Comparison of ENCODE assay signal across 19 mouse cellular contexts in genomic region chr14:102461001-102461400, GRCm38 (mm10).
DNase-seq lines count a peak whose midpoint lies in the region; ATAC-seq and TF ChIP-seq lines count a peak whose summit lies in the region.
"Had no signal": no experiment of that assay in that cellular context is flagged by ENCODE, and none has a peak within 500 bp of the region (broad histone marks: within the 10 kb centered on the region; RNA-seq: fewer than 3 reads in every experiment).

No protein-coding gene starts in this region.

- H3K36me3 ChIP-seq in midbrain, postnatal 0 days (ENCODE audit: insufficient read depth, low read length) = no peaks in the 10 kb centered on the region
- H3K36me3 ChIP-seq in midbrain, embryonic 13.5 days = no peaks in the 10 kb centered on the region
- no peaks in the 10 kb centered on the region for H3K36me3 ChIP-seq in intestine, embryonic 15.5 days
- H3K36me3 ChIP-seq: embryonic facial prominence, embryonic 13.5 days; heart, embryonic 10.5 days; hindbrain, embryonic 13.5 days had no signal

- 81% methylated on average over 1 of the region's 1 CpGs for WGBS in midbrain, postnatal 0 days
- WGBS in midbrain, embryonic 13.5 days = 79% methylated on average over 1 of the region's 1 CpGs
- 85% methylated on average over 1 of the region's 1 CpGs for WGBS in intestine, embryonic 15.5 days

- H3K4me3 ChIP-seq in midbrain, postnatal 0 days (ENCODE audit: low read depth, low read length) = no peak overlapping the region
- H3K4me3 ChIP-seq in midbrain, embryonic 13.5 days (replicated peaks) = no peak overlapping the region
- no peak overlapping the region for H3K4me3 ChIP-seq in intestine, embryonic 15.5 days (replicated peaks)
- H3K4me3 ChIP-seq: embryonic facial prominence, embryonic 13.5 days; heart, embryonic 10.5 days; hindbrain, embryonic 13.5 days had no signal

- H3K9ac ChIP-seq in midbrain, postnatal 0 days (replicated peaks; ENCODE audit: low read length, poor library complexity, severe bottlenecking) = no peak overlapping the region
- no peak overlapping the region for H3K9ac ChIP-seq in midbrain, embryonic 13.5 days (replicated peaks)
- no peak overlapping the region for H3K9ac ChIP-seq in intestine, embryonic 15.5 days
- H3K9ac ChIP-seq: embryonic facial prominence, embryonic 13.5 days; hindbrain, embryonic 13.5 days had no signal

- no peak for TF ChIP-seq CTCF in midbrain, postnatal 0 days (IDR thresholded peaks at IDR 0.05)
- no peak for TF ChIP-seq CTCF in brain, embryonic 14.5 days (IDR thresholded peaks at IDR 0.05; ENCODE audit: borderline replicate concordance, extremely low read depth, insufficient read depth, insufficient read length)

- no peaks in the 10 kb centered on the region for H3K27me3 ChIP-seq in midbrain, postnatal 0 days (ENCODE audit: insufficient read depth, low read length)
- no peaks in the 10 kb centered on the region for H3K27me3 ChIP-seq in midbrain, embryonic 13.5 days
- no peaks in the 10 kb centered on the region for H3K27me3 ChIP-seq in intestine, embryonic 15.5 days (replicated peaks)
- H3K27me3 ChIP-seq: embryonic facial prominence, embryonic 13.5 days; hindbrain, embryonic 13.5 days had no signal

- TF ChIP-seq POLR2A in brain, embryonic 14.5 days (IDR thresholded peaks at IDR 0.05; ENCODE audit: borderline replicate concordance, extremely low read depth, insufficient read depth, insufficient read length, poor library complexity, severe bottlenecking) = no peak

- peak; percentile 13 for DNase-seq in layer of hippocampus, adult 11-12 months (ENCODE audit: low spot score)
- DNase-seq in layer of hippocampus, postnatal 36 days = no peak
- DNase-seq in midbrain, postnatal 0 days (ENCODE audit: low spot score) = peak; percentile 5
- DNase-seq in brain, embryonic 14.5 days (ENCODE audit: low read depth) = peak; percentile 26
- DNase-seq: adrenal gland, adult 8-10 months; adrenal gland, postnatal 36 days; cerebellum, adult 11-12 months; cerebellum, adult 9-10 months; cerebellum, postnatal 25 days; gastrocnemius, postnatal 10 days; heart, adult 18-20 months; heart, postnatal 10 days; heart, postnatal 4 days had no signal

- no peak overlapping the region for H3K27ac ChIP-seq in midbrain, postnatal 0 days (ENCODE audit: low read depth, low read length)
- H3K27ac ChIP-seq in midbrain, embryonic 13.5 days = no peak overlapping the region
- no peak overlapping the region for H3K27ac ChIP-seq in intestine, embryonic 15.5 days
- H3K27ac ChIP-seq: embryonic facial prominence, embryonic 13.5 days; heart, embryonic 10.5 days; hindbrain, embryonic 13.5 days had no signal

- no peak overlapping the region for H3K4me2 ChIP-seq in midbrain, postnatal 0 days (ENCODE audit: low read depth, low read length, poor library complexity, severe bottlenecking)
- no peak overlapping the region for H3K4me2 ChIP-seq in midbrain, embryonic 13.5 days (replicated peaks)
- no peak overlapping the region for H3K4me2 ChIP-seq in intestine, embryonic 15.5 days (replicated peaks)
- H3K4me2 ChIP-seq: embryonic facial prominence, embryonic 13.5 days; hindbrain, embryonic 13.5 days had no signal

- no peaks in the 10 kb centered on the region for H3K9me3 ChIP-seq in midbrain, postnatal 0 days (ENCODE audit: low read length)
- H3K9me3 ChIP-seq in midbrain, embryonic 13.5 days = no peaks in the 10 kb centered on the region
- no peaks in the 10 kb centered on the region for H3K9me3 ChIP-seq in intestine, embryonic 15.5 days
- H3K9me3 ChIP-seq: embryonic facial prominence, embryonic 13.5 days; heart, embryonic 10.5 days; hindbrain, embryonic 13.5 days had no signal

- no peaks in the 10 kb centered on the region for H3K4me1 ChIP-seq in midbrain, postnatal 0 days (ENCODE audit: insufficient read depth, low read length)
- H3K4me1 ChIP-seq in midbrain, embryonic 13.5 days (replicated peaks) = no peaks in the 10 kb centered on the region
- H3K4me1 ChIP-seq in intestine, embryonic 15.5 days (replicated peaks) = no peaks in the 10 kb centered on the region
- H3K4me1 ChIP-seq: embryonic facial prominence, embryonic 13.5 days; heart, embryonic 10.5 days; hindbrain, embryonic 13.5 days had no signal

- ATAC-seq in midbrain, postnatal 0 days (ENCODE audit: low FRiP score) = no peak
- no peak for ATAC-seq in midbrain, embryonic 13.5 days
- ATAC-seq in intestine, embryonic 15.5 days = no peak
- ATAC-seq: forebrain, embryonic 14.5 days had no signal

Comparison
In these comparisons a context has a peak if more than half of its experiments do, and no peak if none do; other contexts are left out.
1. DNase-seq: peak in layer of hippocampus, adult 11-12 months (single experiment), midbrain, postnatal 0 days (single experiment) and brain, embryonic 14.5 days (single experiment); none in layer of hippocampus, postnatal 36 days (0 of 2).